Mouse (Mus musculus) hindbrain, embryonic 11.5 days (tissue): ENCODE measurements around the gene Larp4. TPM values are rescaled to one million over a fixed set of nuclear protein-coding genes. Genes with fewer than 3 reads are reported as not detected.

Experiments used
- ATAC-seq: fragments of 200-750 bp; cut with Nextera tagmentation; 2 replicates; pipeline ENCODE4 v1.8.0; 2017; ENCODE audit warnings: mild to moderate bottlenecking, moderate TSS enrichment, moderate library complexity; ENCODE audit not compliant: low FRiP score
- DNase-seq: peaks from one replicate; pipeline ENCODE4 v3.0.0-alpha.2; 2015; ENCODE audit warnings: low spot score
- H3K27ac ChIP-seq: fragments of 300-500 bp; sonication (generic); 2 replicates; pipeline ENCODE4 v1.5.1; 2014; ENCODE audit warnings: mild to moderate bottlenecking, low read depth, low read length
- H3K27me3 ChIP-seq: fragments of 300-500 bp; sonication (generic); 2 replicates; pipeline ENCODE4 v1.6.1; 2014; ENCODE audit warnings: mild to moderate bottlenecking, low read length, moderate library complexity, mixed read lengths; ENCODE audit not compliant: control insufficient read depth, insufficient read depth
- H3K36me3 ChIP-seq: fragments of 300-500 bp; sonication (generic); 2 replicates; pipeline ENCODE4 v1.6.1; 2014; ENCODE audit warnings: mild to moderate bottlenecking, low read length, moderate library complexity, mixed read lengths; ENCODE audit not compliant: control insufficient read depth, insufficient read depth
- H3K4me1 ChIP-seq: fragments of 300-500 bp; sonication (generic); replicated peaks from 2 replicates; pipeline ENCODE4 v1.6.1; 2014; ENCODE audit warnings: low read length, mixed read lengths; ENCODE audit not compliant: control insufficient read depth, insufficient read depth
- H3K4me2 ChIP-seq: fragments of 300-500 bp; sonication (generic); replicated peaks from 2 replicates; pipeline ENCODE4 v1.6.1; 2014; ENCODE audit warnings: mild to moderate bottlenecking, low read depth, low read length
- H3K4me3 ChIP-seq: fragments of 300-500 bp; sonication (generic); 2 replicates; pipeline ENCODE4 v1.5.1; 2014; ENCODE audit warnings: low read depth, low read length
- H3K9ac ChIP-seq: fragments of 300-500 bp; sonication (generic); 2 replicates; pipeline ENCODE4 v1.6.1; 2014; ENCODE audit warnings: low read depth, low read length
- H3K9me3 ChIP-seq: fragments of 300-500 bp; sonication (generic); 2 replicates; pipeline ENCODE4 v1.6.1; 2016; ENCODE audit warnings: low read length; ENCODE audit not compliant: control insufficient read depth
- WGBS: fragments of 180-500 bp; shearing (Covaris S2); extraction: QIAGEN DNeasy Blood & Tissue Kit; methylation state at CpG from one replicate; pipeline ENCODE4 v1.1.7; 2014; 5-methylcytosine and 5-hydroxymethylcytosine counted together
- polyA plus RNA-seq: library from polyadenylated mRNA; unstranded; fragments of >200 nt; fragmentation: Nextera tagmentation; extraction: Ambion mirVana; gene quantifications from 2 replicates; pipeline ENCODE4 v1.2.1, GENCODE M21; 2014

The Larp4 gene
- polyA plus RNA-seq, 1 experiment from 2014 or later, result 38.8 TPM

DNA sequence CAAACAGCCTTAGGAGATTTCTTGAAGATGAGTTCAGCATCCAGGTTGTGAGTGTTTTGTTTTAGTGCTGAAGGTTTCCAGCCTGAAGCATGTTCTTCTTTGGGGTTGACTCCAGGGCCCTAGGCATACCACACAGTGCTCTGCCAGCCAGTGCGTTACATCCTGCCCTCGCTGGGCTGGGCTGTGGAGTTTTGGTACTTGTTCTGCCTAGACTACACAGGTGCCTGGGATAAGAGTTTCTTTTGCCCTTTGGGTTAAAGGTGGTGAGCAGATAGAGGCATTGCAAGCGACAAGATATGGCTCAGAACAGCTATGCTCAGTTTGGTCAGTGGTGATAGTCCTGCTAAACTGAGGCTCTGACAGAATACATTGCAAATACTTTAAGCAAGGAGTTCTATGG is 88.3 kb downstream of the Larp4 start:
- ATAC-seq, result no peak

GRCm38 (mm10) chr15:100058912-100059311 is 89.0 kb downstream of the Larp4 start:
- H3K27ac ChIP-seq, result no peak overlapping the region
- no peaks in the 10 kb centered on the region for H3K27me3 ChIP-seq
- no peak overlapping the region for H3K4me2 ChIP-seq
- H3K4me3 ChIP-seq, result no peak overlapping the region
- WGBS, result 82% methylated on average over 11 of the region's 11 CpGs
- H3K9me3 ChIP-seq, result no peaks in the 10 kb centered on the region
- H3K36me3 ChIP-seq, result no peaks in the 10 kb centered on the region
- DNase-seq (no peak), ATAC-seq (no peak)
- H3K9ac ChIP-seq, result no peak overlapping the region
- no peaks in the 10 kb centered on the region for H3K4me1 ChIP-seq

More for the DNA sequence above, 88.3 kb downstream of the Larp4 start:
- no peaks in the 10 kb centered on the region for H3K4me1 ChIP-seq
- DNase-seq, result no peak
- WGBS, result 92% methylated on average over 3 of the region's 3 CpGs
- H3K4me3 ChIP-seq, result no peak overlapping the region
- H3K4me2 ChIP-seq, result no peak overlapping the region
- no peak overlapping the region for H3K9ac ChIP-seq
- H3K36me3 ChIP-seq, result no peaks in the 10 kb centered on the region
- H3K9me3 ChIP-seq, result no peaks in the 10 kb centered on the region
- H3K27ac ChIP-seq, result no peak overlapping the region
- H3K27me3 ChIP-seq, result no peaks in the 10 kb centered on the region

- H3K36me3 ChIP-seq, result no peaks in the 10 kb centered on the region
- H3K4me3 ChIP-seq, result no peak overlapping the region
- H3K4me1 ChIP-seq, result no peaks in the 10 kb centered on the region
- 83% methylated on average over 7 of the region's 7 CpGs for WGBS
- H3K9me3 ChIP-seq, result no peaks in the 10 kb centered on the region
- H3K27me3 ChIP-seq, result no peaks in the 10 kb centered on the region
- no peak overlapping the region for H3K9ac ChIP-seq
- H3K4me2 ChIP-seq, result no peak overlapping the region
- no peak for DNase-seq
- H3K27ac ChIP-seq, result no peak overlapping the region
- ATAC-seq, result no peak
Measured at GRCm38 (mm10) chr15:100059626-100060311, 89.9 kb downstream of the Larp4 start.

- DNase-seq, result no peak
- Histone ChIP-seq H3K4me1 (no peaks in the 10 kb centered on the region), H3K36me3 (no peaks in the 10 kb centered on the region), H3K27me3 (no peaks in the 10 kb centered on the region), H3K9ac (no peak overlapping the region), H3K9me3 (no peaks in the 10 kb centered on the region), H3K4me3 (no peak overlapping the region), H3K27ac (no peak overlapping the region), H3K4me2 (no peak overlapping the region)
- WGBS, result 86% methylated on average over 4 of the region's 4 CpGs
- ATAC-seq, result no peak
Measured at GRCm38 (mm10) chr15:100060513-100061140, 90.8 kb downstream of the Larp4 start.

- Histone ChIP-seq H3K4me2 (no peak overlapping the region), H3K4me3 (no peak overlapping the region), H3K27ac (no peak overlapping the region), H3K27me3 (no peaks in the 10 kb centered on the region), H3K9ac (no peak overlapping the region), H3K36me3 (no peaks in the 10 kb centered on the region), H3K9me3 (no peaks in the 10 kb centered on the region), H3K4me1 (no peaks in the 10 kb centered on the region)
- no peak for DNase-seq
- 97% methylated on average over 3 of the region's 3 CpGs for WGBS
- no peak for ATAC-seq
Measured at GRCm38 (mm10) chr15:100061377-100061776, 91.5 kb downstream of the Larp4 start.

GRCm38 (mm10) chr15:100063229-100063773 is 93.4 kb downstream of the Larp4 start:
- H3K4me3 ChIP-seq, result no peak overlapping the region
- H3K4me1 ChIP-seq, result no peaks in the 10 kb centered on the region
- WGBS, result 90% methylated on average over 13 of the region's 13 CpGs
- no peaks in the 10 kb centered on the region for H3K27me3 ChIP-seq
- DNase-seq, result no peak
- no peak overlapping the region for H3K9ac ChIP-seq
- H3K27ac ChIP-seq, result no peak overlapping the region
- H3K4me2 ChIP-seq, result no peak overlapping the region
- no peaks in the 10 kb centered on the region for H3K9me3 ChIP-seq
- ATAC-seq, result no peak
- H3K36me3 ChIP-seq, result no peaks in the 10 kb centered on the region

Other genes starting within 250 kb of the Larp4 start
- gene Cox14, start 244.4 kb upstream of the Larp4 start, polyA plus RNA-seq, result 148 and 163 TPM in 2 replicates
- gene Cers5, start 197.2 kb upstream of the Larp4 start, polyA plus RNA-seq, result 61.6 and 66.6 TPM in 2 replicates
- 30.8 and 31.8 TPM in 2 replicates for gene Lima1, start 94.6 kb upstream of the Larp4 start, polyA plus RNA-seq
- gene Fam186a, start 3.0 kb upstream of the Larp4 start, polyA plus RNA-seq, result 0.05 TPM in 1 of 2 replicates, not detected in the other
- 24.1 and 29.6 TPM in 2 replicates for gene Dip2b, start 68.6 kb downstream of the Larp4 start, polyA plus RNA-seq